Mouse (Mus musculus) frontal cortex, adult 2 months (tissue): ENCODE measurements around the gene Krtap19-1. TPM values are rescaled to one million over a fixed set of nuclear protein-coding genes. Genes with fewer than 3 reads are reported as not detected.

Source experiments
- DNase-seq, 2 experiments: peaks; one replicate each; pipeline ENCODE4 v3.0.0; 2022; ENCODE audit warnings: low spot score in 1 of 2; ENCODE audit errors: extremely low spot score in 1 of 2
- polyA plus RNA-seq: library from polyadenylated mRNA; depleted of rRNA; stranded (reverse); fragments of >200 nt; gene quantifications from 2 replicates; pipeline ENCODE4 v1.2.3, GENCODE M21; 2012; rRNA removed

Gene Krtap19-1
- not detected in 2 replicates for polyA plus RNA-seq

- no peak for DNase-seq
These were observed at the start of gene Krtap19-1 for GRCm38 (mm10) chr16:88869311-88869710. Gene Krtap19-1 (minus strand): TSS chr16:88869411.

- no peak for DNase-seq
These were observed 27.1 kb upstream of the Krtap19-1 start, which contains the start of gene Krtap19-5 for GRCm38 (mm10) chr16:88896357-88896756. Gene Krtap19-5 (minus strand): TSS chr16:88896457.

GRCm38 (mm10) chr16:88886870-88887269, 17.7 kb upstream of the Krtap19-1 start:
- no peak for DNase-seq

GRCm38 (mm10) chr16:88884989-88885388, 15.8 kb upstream of the Krtap19-1 start, which contains the start of gene Krtap19-4:
Gene Krtap19-4 (minus strand): TSS chr16:88885089.
- DNase-seq: no peak

GRCm38 (mm10) chr16:88877938-88878337, 8.7 kb upstream of the Krtap19-1 start, which contains the start of gene Krtap19-3:
Gene Krtap19-3 (minus strand): TSS chr16:88878038.
- no peak for DNase-seq

- no peak for DNase-seq
These were observed 5.0 kb upstream of the Krtap19-1 start, which contains the start of gene Krtap19-2 for GRCm38 (mm10) chr16:88874169-88874568. Gene Krtap19-2 (minus strand): TSS chr16:88874269.

GRCm38 (mm10) chr16:88864887-88865407, 4.3 kb downstream of the Krtap19-1 start:
- no peak for DNase-seq

GRCm38 (mm10) chr16:88851450-88851849, 17.8 kb downstream of the Krtap19-1 start:
- DNase-seq: peak in 1 of 2 experiments; percentile 13

- DNase-seq: no peak
These were observed 20.7 kb downstream of the Krtap19-1 start for GRCm38 (mm10) chr16:88848558-88848957.

- DNase-seq: no peak
These were observed 21.8 kb downstream of the Krtap19-1 start for GRCm38 (mm10) chr16:88847363-88847762.

- no peak for DNase-seq
These were observed 42.2 kb downstream of the Krtap19-1 start for GRCm38 (mm10) chr16:88826978-88827377.

GRCm38 (mm10) chr16:88826095-88826652, 43.0 kb downstream of the Krtap19-1 start, which contains the start of gene Krtap14:
Gene Krtap14 (minus strand): TSS chr16:88826145.
- DNase-seq: no peak

- peak in 1 of 2 experiments; percentile 50 for DNase-seq
These were observed 45.5 kb downstream of the Krtap19-1 start for GRCm38 (mm10) chr16:88823736-88824135.

- no peak for DNase-seq
These were observed 49.1 kb downstream of the Krtap19-1 start, which contains the start of gene Krtap15 for GRCm38 (mm10) chr16:88820066-88820465. Gene Krtap15 (plus strand): TSS chr16:88820215.

Other genes starting within 250 kb of the Krtap19-1 start
- gene 2310079G19Rik, start 241.7 kb downstream of the Krtap19-1 start, polyA plus RNA-seq: not detected in 2 replicates
- gene Krtap26-1, start 221.6 kb downstream of the Krtap19-1 start, polyA plus RNA-seq: not detected in 2 replicates
- not detected in 2 replicates for gene Krtap27-1, start 197.7 kb downstream of the Krtap19-1 start, polyA plus RNA-seq
- not detected in 2 replicates for gene 2310061N02Rik, start 161.4 kb downstream of the Krtap19-1 start, polyA plus RNA-seq
- not detected in 2 replicates for gene Krtap13-1, start 140.5 kb downstream of the Krtap19-1 start, polyA plus RNA-seq
- gene Krtap13, start 117.8 kb downstream of the Krtap19-1 start, polyA plus RNA-seq: not detected in 2 replicates
- gene 2310034C09Rik, start 110.6 kb downstream of the Krtap19-1 start, polyA plus RNA-seq: not detected in 2 replicates
- not detected in 2 replicates for gene 2310057N15Rik, start 95.2 kb downstream of the Krtap19-1 start, polyA plus RNA-seq
- gene Gm5965, start 91.5 kb downstream of the Krtap19-1 start, polyA plus RNA-seq: not detected in 2 replicates
- gene Gm20741, start 57.2 kb downstream of the Krtap19-1 start, polyA plus RNA-seq: not detected in 2 replicates
- gene Krtap15, start 49.2 kb downstream of the Krtap19-1 start, polyA plus RNA-seq: not detected in 2 replicates
- gene Krtap14, start 43.3 kb downstream of the Krtap19-1 start, polyA plus RNA-seq: not detected in 2 replicates
- gene Krtap19-2, start 4.9 kb upstream of the Krtap19-1 start, polyA plus RNA-seq: not detected in 2 replicates
- not detected in 2 replicates for gene Krtap19-3, start 8.6 kb upstream of the Krtap19-1 start, polyA plus RNA-seq
- not detected in 2 replicates for gene Krtap19-4, start 15.7 kb upstream of the Krtap19-1 start, polyA plus RNA-seq
- not detected in 2 replicates for gene Krtap19-5, start 27.0 kb upstream of the Krtap19-1 start, polyA plus RNA-seq
- gene Krtap19-9b, start 62.9 kb upstream of the Krtap19-1 start, polyA plus RNA-seq: not detected in 2 replicates
- not detected in 2 replicates for gene Krtap16-3, start 93.5 kb upstream of the Krtap19-1 start, polyA plus RNA-seq
- gene Krtap22-2, start 141.3 kb upstream of the Krtap19-1 start, polyA plus RNA-seq: not detected in 2 replicates
- not detected in 2 replicates for gene Gm10229, start 145.9 kb upstream of the Krtap19-1 start, polyA plus RNA-seq
- not detected in 2 replicates for gene Krtap6-1, start 162.3 kb upstream of the Krtap19-1 start, polyA plus RNA-seq
- gene Gm10228, start 172.1 kb upstream of the Krtap19-1 start, polyA plus RNA-seq: not detected in 2 replicates
- gene Krtap6-5, start 178.5 kb upstream of the Krtap19-1 start, polyA plus RNA-seq: not detected in 2 replicates
- not detected in 2 replicates for gene 1110025L11Rik, start 194.6 kb upstream of the Krtap19-1 start, polyA plus RNA-seq
- gene Krtap6-3, start 214.6 kb upstream of the Krtap19-1 start, polyA plus RNA-seq: not detected in 2 replicates